In the genomic region with DNA sequence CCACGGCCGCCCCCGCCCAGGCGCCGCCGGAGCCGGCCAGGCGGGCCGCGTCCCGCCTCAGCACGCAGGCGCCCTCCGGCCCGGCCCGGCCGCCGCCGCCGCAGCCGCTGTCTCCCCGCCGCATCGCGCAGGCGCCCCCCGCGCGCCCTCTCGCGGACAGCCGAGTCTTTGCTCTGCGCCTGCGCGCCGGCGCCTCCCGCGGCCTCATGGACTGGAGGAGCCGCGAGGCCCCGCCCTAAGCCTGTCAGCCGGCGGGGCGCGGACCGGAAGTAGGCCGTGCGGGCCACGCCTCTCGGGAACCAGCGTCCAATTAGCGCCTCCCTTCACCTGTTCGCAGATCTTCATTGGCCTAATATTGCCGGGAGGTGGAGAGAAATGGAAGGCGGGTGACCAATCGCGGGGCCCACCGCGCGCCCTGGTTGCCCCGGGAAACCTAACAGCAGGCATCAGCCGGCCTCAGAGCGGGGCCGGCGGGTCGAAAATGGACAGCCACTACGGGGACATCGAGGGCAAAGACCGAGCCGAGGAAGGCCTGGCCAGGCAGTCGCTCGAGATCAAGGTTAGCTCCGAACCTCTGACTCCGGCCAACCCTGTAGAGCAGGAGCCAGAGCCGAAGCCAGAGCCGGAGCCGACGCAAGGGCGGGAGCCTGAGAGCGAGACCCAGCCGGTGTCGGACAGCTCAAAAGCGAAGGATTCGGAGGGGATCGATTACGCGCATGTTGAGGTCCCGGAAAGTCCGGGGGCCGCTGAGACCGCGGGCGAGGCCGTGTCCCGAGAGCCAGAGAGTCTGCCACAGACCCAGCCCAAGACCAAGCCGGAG, we compare ENCODE assay signal across 8 mouse cellular contexts. TPM values are rescaled to one million over a fixed set of nuclear protein-coding genes. Genes with fewer than 3 reads are reported as not detected.
DNase-seq lines count a peak whose midpoint lies in the region; ATAC-seq and TF ChIP-seq lines count a peak whose summit lies in the region.

Gene Tada2b, minus strand, starts transcription at position 115 of the 820 bp plus-strand sequence.
Gene Ccdc96, plus strand, starts transcription at position 418 of the 820 bp plus-strand sequence.

- peak; percentile 100 for DNase-seq in MEL (ENCODE audit: low read depth, low spot score)
- DNase-seq in cerebellum, adult 2 months: peak; percentile 97 to 99
- peak; percentile 99 for DNase-seq in forebrain, postnatal 0 days
- DNase-seq in heart, postnatal 4 days: peak; percentile 98
- DNase-seq in layer of hippocampus, adult 8-10 months (ENCODE audit: low spot score in 2 of 2): peak; percentile 98
- peak; percentile 99 for DNase-seq in ovary, adult 18-20 months (ENCODE audit: low spot score)
- peak; percentile 99 for DNase-seq in thymus, postnatal 0 days (ENCODE audit: low spot score)

- H3K9ac ChIP-seq in MEL (ENCODE audit: control insufficient read depth, low read depth, low read length, poor library complexity, severe bottlenecking): peak within 1 kb of the TSS; percentile 69
- H3K9ac ChIP-seq in forebrain, postnatal 0 days: peak within 1 kb of the TSS; percentile 67
- H3K9ac ChIP-seq in lung, embryonic 15.5 days: peak within 1 kb of the TSS; percentile 95

- H3K27me3 ChIP-seq in MEL (ENCODE audit: control insufficient read depth in 1 of 2, insufficient read depth in 2 of 2, low read length in 2 of 2): no peaks in the 10 kb centered on the region
- H3K27me3 ChIP-seq in cerebellum, adult 2 months (ENCODE audit: control insufficient read depth, insufficient read depth, low read length): no peaks in the 10 kb centered on the region
- no peaks in the 10 kb centered on the region for H3K27me3 ChIP-seq in forebrain, postnatal 0 days (ENCODE audit: insufficient read depth, low read length)
- peaks cover 18% of the 10 kb centered on the region for H3K27me3 ChIP-seq in lung, embryonic 15.5 days

- peak within 1 kb of the TSS; percentile 64 to 98 for H3K4me3 ChIP-seq in MEL (ENCODE audit: control insufficient read depth in 1 of 2, insufficient read depth in 1 of 2, low read depth in 2 of 2, low read length in 2 of 2)
- H3K4me3 ChIP-seq in cerebellum, adult 2 months (replicated peaks; ENCODE audit: insufficient read depth, low read depth, low read length): peak within 1 kb of the TSS; percentile 85
- H3K4me3 ChIP-seq in forebrain, postnatal 0 days (ENCODE audit: low read depth, low read length): peak within 1 kb of the TSS; percentile 72
- peak within 1 kb of the TSS; percentile 94 for H3K4me3 ChIP-seq in lung, embryonic 15.5 days

- peak within 1 kb of the TSS; percentile 94 for H3K4me2 ChIP-seq in forebrain, postnatal 0 days (ENCODE audit: low read depth)
- H3K4me2 ChIP-seq in lung, embryonic 15.5 days: peak within 1 kb of the TSS; percentile 99

- peaks cover 0 to 23% of the 10 kb centered on the region in 2 experiments; a peak in 3 of 4 replicates for H3K36me3 ChIP-seq in MEL (ENCODE audit: control insufficient read depth in 1 of 2, insufficient read depth in 2 of 2, low read length in 2 of 2)
- no peaks in the 10 kb centered on the region for H3K36me3 ChIP-seq in forebrain, postnatal 0 days (ENCODE audit: insufficient read depth)
- no peaks in the 10 kb centered on the region for H3K36me3 ChIP-seq in lung, embryonic 15.5 days

- WGBS in cerebellum, adult 2 months: 4% methylated on average over 96 of the region's 97 CpGs
- under 1% methylated on average over 84 of the region's 97 CpGs for WGBS in forebrain, postnatal 0 days
- under 1% methylated on average over 80 of the region's 97 CpGs for WGBS in lung, embryonic 15.5 days

- H3K4me1 ChIP-seq in MEL (ENCODE audit: control insufficient read depth in 1 of 2, insufficient read depth in 2 of 2, low read length in 2 of 2): peaks cover 14 to 30% of the 10 kb centered on the region in 2 experiments
- H3K4me1 ChIP-seq in cerebellum, adult 2 months (ENCODE audit: control insufficient read depth, insufficient read depth, low read length): peaks cover 20% of the 10 kb centered on the region
- H3K4me1 ChIP-seq in forebrain, postnatal 0 days (ENCODE audit: insufficient read depth): peaks cover 21% of the 10 kb centered on the region
- H3K4me1 ChIP-seq in lung, embryonic 15.5 days: peaks cover 28% of the 10 kb centered on the region

- TF ChIP-seq EP300 in MEL (IDR thresholded peaks at IDR 0.05; ENCODE audit: low read depth in 1 of 2, low read length in 2 of 2): no peak

- peak in 2 of 3 experiments; percentile 69 to 89; a peak in 4 of 6 replicates for TF ChIP-seq CTCF in MEL (IDR thresholded peaks at IDR 0.05 in 2 of 3, conservative IDR thresholded peaks at IDR 0.05 in 1 of 3; ENCODE audit: control insufficient read depth in 1 of 3, insufficient read depth in 1 of 3, low read depth in 2 of 3, low read length in 3 of 3, poor library complexity in 1 of 3, severe bottlenecking in 1 of 3)
- peak; percentile 11; the same call in 1 of the 2 replicates for TF ChIP-seq CTCF in cerebellum, adult 2 months (IDR thresholded peaks at IDR 0.05; ENCODE audit: borderline replicate concordance, insufficient read depth, low read depth, low read length)
- peak; percentile 67 for TF ChIP-seq CTCF in forebrain, postnatal 0 days (IDR thresholded peaks at IDR 0.05; ENCODE audit: low read depth)

- TF ChIP-seq POLR2A in MEL (IDR thresholded peaks at IDR 0.05; ENCODE audit: control insufficient read depth in 1 of 2, insufficient read depth in 1 of 2, low read depth in 1 of 2, low read length in 2 of 2, poor library complexity in 1 of 2): peak in 1 of 2 experiments; percentile 51; a peak in 1 of 4 replicates
- no peak for TF ChIP-seq POLR2A in cerebellum, adult 2 months (IDR thresholded peaks at IDR 0.05; ENCODE audit: borderline replicate concordance, insufficient read depth, low read length)

- no peaks in the 10 kb centered on the region for H3K9me3 ChIP-seq in MEL (replicated peaks; ENCODE audit: insufficient read depth, low read length)
- H3K9me3 ChIP-seq in forebrain, postnatal 0 days (ENCODE audit: low read length): no peaks in the 10 kb centered on the region
- no peaks in the 10 kb centered on the region for H3K9me3 ChIP-seq in lung, embryonic 15.5 days

- H3K79me2 ChIP-seq in MEL (ENCODE audit: control insufficient read depth, insufficient read depth, low read length, poor library complexity): peaks cover 45% of the 10 kb centered on the region

- H3K27ac ChIP-seq in MEL (ENCODE audit: control insufficient read depth, low read depth, low read length): no peak within 1 kb of the TSS
- peak within 1 kb of the TSS; percentile 10 for H3K27ac ChIP-seq in cerebellum, adult 2 months (ENCODE audit: insufficient read depth, low read length)
- peak within 1 kb of the TSS; percentile 77 for H3K27ac ChIP-seq in forebrain, postnatal 0 days (ENCODE audit: low read depth, low read length)
- peak within 1 kb of the TSS; percentile 71 for H3K27ac ChIP-seq in lung, embryonic 15.5 days

- TF ChIP-seq RAD21 in MEL (IDR thresholded peaks at IDR 0.05; ENCODE audit: low read depth, low read length): no peak; the same call in 1 of the 2 replicates

- ATAC-seq in forebrain, postnatal 0 days: peak; percentile 98
- ATAC-seq in lung, embryonic 15.5 days (ENCODE audit: borderline replicate concordance, extremely low read depth, low FRiP score, low TSS enrichment): peak; percentile 99

TF ChIP-seq in MEL, 35 proteins besides CTCF, POLR2A, EP300 and RAD21 (continues in another document):
- no peak for TF ChIP-seq ETS1 (IDR thresholded peaks at IDR 0.05; ENCODE audit: low read depth, low read length)
- TF ChIP-seq ZNF384 (IDR thresholded peaks at IDR 0.05; ENCODE audit: low read depth, low read length): no peak
- TF ChIP-seq POLR2AphosphoS2 (IDR thresholded peaks at IDR 0.05; ENCODE audit: low read length): no peak
- no peak for TF ChIP-seq E2F4 (IDR thresholded peaks at IDR 0.05; ENCODE audit: borderline replicate concordance, low read depth, low read length)
- TF ChIP-seq ZC3H11A (IDR thresholded peaks at IDR 0.05; ENCODE audit: low read depth, low read length): no peak
- no peak for TF ChIP-seq BHLHE40 (IDR thresholded peaks at IDR 0.05; ENCODE audit: borderline replicate concordance, low read depth, low read length)
- TF ChIP-seq RCOR1 (IDR thresholded peaks at IDR 0.05; ENCODE audit: low read depth, low read length): no peak
- peak; percentile 92 for TF ChIP-seq NRF1 (IDR thresholded peaks at IDR 0.05; ENCODE audit: insufficient read depth, low read depth, low read length, poor library complexity, severe bottlenecking)
- TF ChIP-seq TAL1 (IDR thresholded peaks at IDR 0.05; ENCODE audit: low read length): no peak
- 0 out of 2 replicates have a peak, but pooled peaks have one; percentile 53 for TF ChIP-seq MAZ (IDR thresholded peaks at IDR 0.05; ENCODE audit: low read depth, low read length)
- peak; percentile 40; the same call in 1 of the 2 replicates for TF ChIP-seq MYC (IDR thresholded peaks at IDR 0.05; ENCODE audit: low read depth, low read length)
- TF ChIP-seq MAFK (IDR thresholded peaks at IDR 0.05; ENCODE audit: borderline replicate concordance, low read depth, low read length): no peak
- TF ChIP-seq USF1 (IDR thresholded peaks at IDR 0.05; ENCODE audit: low read depth, low read length): peak; percentile 53

RNA-seq across cellular contexts. Expression of gene Tada2b, which starts in this region (rescaled TPM):
- 8.9 and 9.6 TPM in 2 replicates for total RNA-seq in MEL (2012; rRNA removed)
- 10 to 100 TPM in 1 of 2 experiments, not detected in 1; 24.9 TPM for polyA plus RNA-seq in MEL (2012; ENCODE audit: insufficient read depth in 1 of 2, insufficient read length in 2 of 2, low read depth in 1 of 2, low replicate concordance in 2 of 2, missing spikeins in 1 of 2)
- 18.6 and 19.2 TPM in 2 replicates for polyA plus RNA-seq in cerebellum, adult 2 months (2012; rRNA removed)
- 16.7 and 22.0 TPM in 2 replicates for total RNA-seq in forebrain, postnatal 0 days (2014; rRNA removed)
- polyA plus RNA-seq in forebrain, postnatal 0 days (2015; fragmentation: Nextera tagmentation; extraction: Ambion mirVana): 2.9 and 3.0 TPM in 2 replicates
- 10 to 100 TPM; 18.9 to 21.3 TPM for total RNA-seq in heart, postnatal 4 days (2021)
- total RNA-seq in layer of hippocampus, adult 8-10 months (2022): 10 to 100 TPM; 35.2 to 37.2 (median 36.3) TPM
- 1.7 and 2.0 TPM in 2 replicates for polyA plus RNA-seq in lung, embryonic 15.5 days (2015; fragmentation: Nextera tagmentation; extraction: Ambion mirVana)
- polyA plus RNA-seq in thymus, postnatal 0 days (2015; fragmentation: Nextera tagmentation; extraction: Ambion mirVana): 1.7 and 1.9 TPM in 2 replicates

RNA-seq across cellular contexts. Expression of gene Ccdc96, which starts in this region (rescaled TPM):
- total RNA-seq in MEL (2012; rRNA removed): 0.23 and 0.31 TPM in 2 replicates
- under 1 TPM in 1 of 2 experiments, not detected in 1; 0.64 TPM for polyA plus RNA-seq in MEL (2012; ENCODE audit: insufficient read depth in 1 of 2, insufficient read length in 2 of 2, low read depth in 1 of 2, low replicate concordance in 2 of 2, missing spikeins in 1 of 2)
- 1.0 and 1.4 TPM in 2 replicates for polyA plus RNA-seq in cerebellum, adult 2 months (2012; rRNA removed)
- 2.2 and 2.3 TPM in 2 replicates for total RNA-seq in forebrain, postnatal 0 days (2014; rRNA removed)
- 1.5 and 2.4 TPM in 2 replicates for polyA plus RNA-seq in forebrain, postnatal 0 days (2015; fragmentation: Nextera tagmentation; extraction: Ambion mirVana)
- under 1 TPM; 0.19 to 0.23 TPM for total RNA-seq in heart, postnatal 4 days (2021)
- 1 to 10 TPM in 3 of 4 experiments, under 1 TPM in 1; 0.87 to 1.7 (median 1.2) TPM for total RNA-seq in layer of hippocampus, adult 8-10 months (2022)
- 0.79 and 1.2 TPM in 2 replicates for polyA plus RNA-seq in lung, embryonic 15.5 days (2015; fragmentation: Nextera tagmentation; extraction: Ambion mirVana)
- polyA plus RNA-seq in thymus, postnatal 0 days (2015; fragmentation: Nextera tagmentation; extraction: Ambion mirVana): 0.22 and 0.25 TPM in 2 replicates

Comparison
In these comparisons a context has a peak if more than half of its experiments do, and no peak if none do; other contexts are left out.
1. CTCF ChIP-seq: peak in every context shown above with its lines; median percentile 79 in MEL; 67 in forebrain, postnatal 0 days; 11 in cerebellum, adult 2 months.